Mouse (Mus musculus): ENCODE results near the gene Rgp1. TPM values are rescaled to one million over a fixed set of nuclear protein-coding genes. Genes with fewer than 3 reads are reported as not detected.

The Rgp1 gene
- total and polyA plus RNA-seq, 3 experiments: 17.1 to 47.6 TPM; not detected in 1

GRCm38 (mm10) chr4:43598200-43598599 lies 19.7 kb downstream of the Rgp1 start (continued):
- TF ChIP-seq ELF1 (IDR thresholded peaks at IDR 0.05; ENCODE audit: low read depth, low read length): no peak

GRCm38 (mm10) chr4:43598650-43599380 lies 20.3 kb downstream of the Rgp1 start:
- H3K4me1 ChIP-seq (ENCODE audit: control insufficient read depth in 1 of 2, insufficient read depth in 2 of 2, low read length in 2 of 2): peaks cover 29 to 31% of the 10 kb centered on the region in 2 experiments
- peaks cover 0 to 41% of the 10 kb centered on the region in 2 experiments; a peak in 2 of 4 replicates for H3K36me3 ChIP-seq (ENCODE audit: control insufficient read depth in 1 of 2, insufficient read depth in 2 of 2, low read length in 2 of 2)
- peak overlapping the region; percentile 48 for H3K27ac ChIP-seq (ENCODE audit: control insufficient read depth, low read depth, low read length)
- peak overlapping the region in 1 of 2 experiments; percentile 12; a peak in 1 of 4 replicates for H3K4me3 ChIP-seq (ENCODE audit: control insufficient read depth in 1 of 2, insufficient read depth in 1 of 2, low read depth in 2 of 2, low read length in 2 of 2)
- H3K79me2 ChIP-seq (ENCODE audit: control insufficient read depth, insufficient read depth, low read length, poor library complexity): no peaks in the 10 kb centered on the region
- DNase-seq (ENCODE audit: low read depth, low spot score): no peak
- TF ChIP-seq MXI1 (IDR thresholded peaks at IDR 0.05; ENCODE audit: low read depth, low read length) (peak; percentile 89), POLR2AphosphoS2 (IDR thresholded peaks at IDR 0.05; ENCODE audit: low read length) (no peak), BHLHE40 (IDR thresholded peaks at IDR 0.05; ENCODE audit: borderline replicate concordance, low read depth, low read length) (no peak), ZNF384 (IDR thresholded peaks at IDR 0.05; ENCODE audit: low read depth, low read length) (no peak), ZMIZ1 (IDR thresholded peaks at IDR 0.05; ENCODE audit: low read depth, low read length) (no peak), MYC (IDR thresholded peaks at IDR 0.05; ENCODE audit: low read depth, low read length) (peak; percentile 76), POLR2A (IDR thresholded peaks at IDR 0.05; ENCODE audit: control insufficient read depth in 1 of 2, insufficient read depth in 1 of 2, low read depth in 1 of 2, low read length in 2 of 2, poor library complexity in 1 of 2) (no peak), EP300 (IDR thresholded peaks at IDR 0.05; ENCODE audit: low read depth in 1 of 2, low read length in 2 of 2) (no peak)
- peak overlapping the region; percentile 15 for H3K9ac ChIP-seq (ENCODE audit: control insufficient read depth, low read depth, low read length, poor library complexity, severe bottlenecking)
- H3K27me3 ChIP-seq (ENCODE audit: control insufficient read depth in 1 of 2, insufficient read depth in 2 of 2, low read length in 2 of 2): no peaks in the 10 kb centered on the region
- no peaks in the 10 kb centered on the region for H3K9me3 ChIP-seq (replicated peaks; ENCODE audit: insufficient read depth, low read length)

- no peaks in the 10 kb centered on the region for H3K79me2 ChIP-seq (ENCODE audit: control insufficient read depth, insufficient read depth, low read length, poor library complexity)
- peak overlapping the region; percentile 47 for H3K9ac ChIP-seq (ENCODE audit: control insufficient read depth, low read depth, low read length, poor library complexity, severe bottlenecking)
- H3K27me3 ChIP-seq (ENCODE audit: control insufficient read depth in 1 of 2, insufficient read depth in 2 of 2, low read length in 2 of 2): no peaks in the 10 kb centered on the region
- H3K27ac ChIP-seq (ENCODE audit: control insufficient read depth, low read depth, low read length): peak overlapping the region; percentile 73
- H3K36me3 ChIP-seq (ENCODE audit: control insufficient read depth in 1 of 2, insufficient read depth in 2 of 2, low read length in 2 of 2): peaks cover 0 to 51% of the 10 kb centered on the region in 2 experiments; a peak in 2 of 4 replicates
- peaks cover 37 to 41% of the 10 kb centered on the region in 2 experiments for H3K4me1 ChIP-seq (ENCODE audit: control insufficient read depth in 1 of 2, insufficient read depth in 2 of 2, low read length in 2 of 2)
- DNase-seq (ENCODE audit: low read depth, low spot score): peak; percentile 62
- TF ChIP-seq SIN3A (IDR thresholded peaks at IDR 0.05; ENCODE audit: low read length) (peak; percentile 76), HCFC1 (IDR thresholded peaks at IDR 0.05; ENCODE audit: low read depth, low read length) (peak; percentile 30; the same call in 1 of the 2 replicates), MAFK (IDR thresholded peaks at IDR 0.05; ENCODE audit: borderline replicate concordance, low read depth, low read length) (no peak), KAT2A (conservative IDR thresholded peaks at IDR 0.05; ENCODE audit: low read depth, low read length) (no peak), TBP (IDR thresholded peaks at IDR 0.05; ENCODE audit: low read depth, low read length) (0 out of 2 replicates have a peak, but pooled peaks have one; percentile 13), SMC3 (IDR thresholded peaks at IDR 0.05; ENCODE audit: low read depth, low read length) (no peak), TAL1 (IDR thresholded peaks at IDR 0.05; ENCODE audit: low read length) (peak; percentile 50), RCOR1 (IDR thresholded peaks at IDR 0.05; ENCODE audit: low read depth, low read length) (peak; percentile 90), MAX (IDR thresholded peaks at IDR 0.05; ENCODE audit: low read length) (0 out of 2 replicates have a peak, but pooled peaks have one; percentile 36), EP300 (IDR thresholded peaks at IDR 0.05; ENCODE audit: low read depth in 1 of 2, low read length in 2 of 2) (peak; percentile 83 to 86), GATA1 (IDR thresholded peaks at IDR 0.05; ENCODE audit: low read depth, low read length) (peak; percentile 93), ETS1 (IDR thresholded peaks at IDR 0.05; ENCODE audit: low read depth, low read length) (peak; percentile 91), MXI1 (IDR thresholded peaks at IDR 0.05; ENCODE audit: low read depth, low read length) (no peak; the same call in 1 of the 2 replicates), MYB (IDR thresholded peaks at IDR 0.05; ENCODE audit: low read depth, low read length) (peak; percentile 81), TCF12 (IDR thresholded peaks at IDR 0.05; ENCODE audit: low read depth, low read length) (peak; percentile 82)
- peak overlapping the region; percentile 29 to 43 for H3K4me3 ChIP-seq (ENCODE audit: control insufficient read depth in 1 of 2, insufficient read depth in 1 of 2, low read depth in 2 of 2, low read length in 2 of 2)
- H3K9me3 ChIP-seq (replicated peaks; ENCODE audit: insufficient read depth, low read length): no peaks in the 10 kb centered on the region
These were observed 21.9 kb downstream of the Rgp1 start for GRCm38 (mm10) chr4:43600195-43600934.
